Mouse (Mus musculus) cerebellum, postnatal 36 days (tissue): Measurements from ENCODE around the gene Rasal1.

Experiments
- DNase-seq, 2 experiments: peaks; one replicate each; pipeline ENCODE4 v3.0.0; 2021 to 2022; ENCODE audit warnings: mixed read lengths in 2 of 2

Gene Rasal1

GRCm38 (mm10) chr5:120622198-120622851, 26.3 kb upstream of the Rasal1 start:
- no peak for DNase-seq

- peak in 1 of 2 experiments; percentile 34 for DNase-seq
Measured at GRCm38 (mm10) chr5:120624427-120624826, 24.2 kb upstream of the Rasal1 start.

- DNase-seq = no peak
Measured at GRCm38 (mm10) chr5:120626399-120626798, 22.2 kb upstream of the Rasal1 start.

GRCm38 (mm10) chr5:120627515-120628300, 20.9 kb upstream of the Rasal1 start:
- DNase-seq = no peak

- DNase-seq = no peak
Measured at GRCm38 (mm10) chr5:120628624-120629023, 20.0 kb upstream of the Rasal1 start.

GRCm38 (mm10) chr5:120631128-120631527, 17.5 kb upstream of the Rasal1 start:
- DNase-seq = no peak

GRCm38 (mm10) chr5:120631892-120632291, 16.7 kb upstream of the Rasal1 start:
- DNase-seq = no peak

GRCm38 (mm10) chr5:120634131-120634530, 14.5 kb upstream of the Rasal1 start, which contains the start of gene Cfap73:
Cfap73 (minus strand) TSS chr5:120634235.
- DNase-seq = no peak

GRCm38 (mm10) chr5:120634860-120635259, 13.8 kb upstream of the Rasal1 start:
- no peak for DNase-seq

- no peak for DNase-seq
Measured at GRCm38 (mm10) chr5:120635633-120636032, 13.0 kb upstream of the Rasal1 start.

GRCm38 (mm10) chr5:120640094-120640493, 8.5 kb upstream of the Rasal1 start:
- no peak for DNase-seq

- peak; percentile 64 to 77 for DNase-seq
Measured at GRCm38 (mm10) chr5:120643365-120644085, 5.1 kb upstream of the Rasal1 start.

- no peak for DNase-seq
Measured at GRCm38 (mm10) chr5:120644227-120644626, 4.4 kb upstream of the Rasal1 start.

- peak in 1 of 2 experiments; percentile 46 for DNase-seq
Measured at GRCm38 (mm10) chr5:120645851-120646250, 2.8 kb upstream of the Rasal1 start.

GRCm38 (mm10) chr5:120647361-120647760, 1.3 kb upstream of the Rasal1 start:
- no peak for DNase-seq

- no peak for DNase-seq
Measured at GRCm38 (mm10) chr5:120647814-120648491, 659 bp upstream of the Rasal1 start.

GRCm38 (mm10) chr5:120649374-120649933, 842 bp downstream of the Rasal1 start:
- peak in 1 of 2 experiments; percentile 35 for DNase-seq

GRCm38 (mm10) chr5:120649938-120650337, 1.3 kb downstream of the Rasal1 start:
- DNase-seq = no peak

- DNase-seq = no peak
Measured at GRCm38 (mm10) chr5:120651230-120651629, 2.6 kb downstream of the Rasal1 start.

GRCm38 (mm10) chr5:120652915-120653701, 4.5 kb downstream of the Rasal1 start:
- DNase-seq = peak; percentile 38 to 40

- DNase-seq = peak in 1 of 2 experiments; percentile 30
Measured at GRCm38 (mm10) chr5:120653873-120654272, 5.3 kb downstream of the Rasal1 start.
